Mouse (Mus musculus) kidney, adult 11 months (tissue): ENCODE results near the gene Hoxc10.

Experiments used
- DNase-seq: peaks from one replicate; pipeline ENCODE4 v3.0.0; 2022

The Hoxc10 gene

DNA sequence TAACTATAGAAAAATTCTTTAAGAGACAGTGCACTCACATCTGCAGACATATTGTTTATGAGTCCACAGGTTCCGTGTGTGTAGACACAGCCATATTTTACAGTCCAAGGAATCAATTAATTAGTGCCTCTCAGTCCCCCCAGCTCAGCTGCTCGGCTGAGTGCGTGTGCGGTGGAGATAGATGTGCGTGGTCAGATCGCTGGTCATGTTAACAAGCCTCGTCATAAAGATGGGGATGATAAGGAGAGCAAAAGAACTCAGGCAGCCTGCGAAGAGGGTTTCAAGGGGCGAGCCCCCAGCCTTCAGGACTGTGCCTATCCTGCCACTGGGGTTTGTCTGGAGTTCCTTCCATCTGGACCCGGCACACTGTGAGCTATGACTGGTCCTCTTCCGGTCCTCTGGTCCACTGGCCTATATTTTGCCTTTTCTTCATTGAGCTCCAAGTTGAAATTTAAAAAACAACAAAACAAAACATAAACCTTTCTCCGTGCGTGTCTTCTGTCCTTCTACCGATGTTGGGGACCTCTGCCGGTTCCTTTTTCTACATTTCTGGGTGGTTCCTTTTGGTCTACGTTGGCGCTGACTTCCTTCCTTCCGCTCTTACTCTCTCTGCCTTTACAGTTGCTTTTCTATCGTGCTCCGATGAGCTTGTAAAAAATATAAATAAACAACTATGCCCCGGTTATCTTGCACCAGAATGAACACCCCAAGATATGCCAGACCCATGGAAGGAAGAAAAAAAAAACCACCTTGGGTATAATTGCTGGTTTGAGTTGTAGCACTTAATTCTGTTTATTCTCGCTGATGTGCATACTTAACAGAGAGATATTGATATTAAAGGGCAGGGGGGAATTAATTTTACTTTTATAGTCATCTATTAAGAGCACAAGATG, 21.2 kb upstream of the Hoxc10 start:
- no peak for DNase-seq

- no peak for DNase-seq
These were observed 19.3 kb upstream of the Hoxc10 start for GRCm38 (mm10) chr15:102947276-102947675.

DNA sequence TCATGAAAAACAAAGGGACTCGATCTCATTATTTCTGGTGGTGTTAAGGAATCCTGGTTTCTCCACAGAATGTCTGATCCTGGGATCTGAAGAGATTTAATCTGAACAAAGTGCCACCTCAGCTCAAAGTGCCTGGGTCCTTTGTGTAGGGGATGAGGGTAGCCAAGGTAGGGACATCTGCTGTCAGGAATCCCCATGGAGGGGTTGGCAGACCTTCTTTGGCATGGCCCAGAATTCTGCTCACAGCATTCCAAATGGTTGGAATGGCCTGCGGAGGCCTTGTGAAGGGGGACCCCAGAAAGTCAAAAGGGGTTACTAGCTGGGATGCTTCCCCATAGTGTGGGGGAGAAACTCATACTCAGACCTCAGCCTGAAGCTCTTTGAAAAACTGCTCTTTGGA, 17.8 kb upstream of the Hoxc10 start:
- DNase-seq: no peak

- DNase-seq: no peak
These were observed 16.9 kb upstream of the Hoxc10 start for GRCm38 (mm10) chr15:102949696-102950095.

- DNase-seq: no peak
These were observed 15.7 kb upstream of the Hoxc10 start for GRCm38 (mm10) chr15:102950877-102951276.

DNA sequence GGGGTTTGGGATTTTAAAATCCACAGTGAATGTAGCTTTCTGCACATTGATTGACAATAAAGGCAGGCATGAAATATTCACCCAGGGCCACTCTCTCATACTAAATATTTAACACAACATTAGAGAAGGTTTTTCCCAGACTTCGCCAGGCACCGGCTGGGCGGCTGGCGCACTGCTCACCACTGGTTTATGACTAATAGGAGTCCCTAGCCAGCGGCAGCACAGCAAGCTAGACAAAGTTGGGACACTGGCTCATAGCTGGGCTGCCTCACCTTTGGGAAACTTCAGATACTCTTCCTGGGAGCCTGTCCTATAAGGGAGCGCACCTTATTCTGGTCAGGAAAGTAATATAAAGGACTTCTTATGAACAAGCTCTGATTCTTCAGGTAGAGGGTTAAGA, 13.0 kb upstream of the Hoxc10 start:
- DNase-seq: no peak

- DNase-seq: no peak
These were observed 12.2 kb upstream of the Hoxc10 start, which contains the start of gene Hoxc11 for GRCm38 (mm10) chr15:102954192-102955006. Hoxc11 (plus strand) TSS chr15:102954427.

GRCm38 (mm10) chr15:102955007-102955382, 11.6 kb upstream of the Hoxc10 start:
- no peak for DNase-seq

DNA sequence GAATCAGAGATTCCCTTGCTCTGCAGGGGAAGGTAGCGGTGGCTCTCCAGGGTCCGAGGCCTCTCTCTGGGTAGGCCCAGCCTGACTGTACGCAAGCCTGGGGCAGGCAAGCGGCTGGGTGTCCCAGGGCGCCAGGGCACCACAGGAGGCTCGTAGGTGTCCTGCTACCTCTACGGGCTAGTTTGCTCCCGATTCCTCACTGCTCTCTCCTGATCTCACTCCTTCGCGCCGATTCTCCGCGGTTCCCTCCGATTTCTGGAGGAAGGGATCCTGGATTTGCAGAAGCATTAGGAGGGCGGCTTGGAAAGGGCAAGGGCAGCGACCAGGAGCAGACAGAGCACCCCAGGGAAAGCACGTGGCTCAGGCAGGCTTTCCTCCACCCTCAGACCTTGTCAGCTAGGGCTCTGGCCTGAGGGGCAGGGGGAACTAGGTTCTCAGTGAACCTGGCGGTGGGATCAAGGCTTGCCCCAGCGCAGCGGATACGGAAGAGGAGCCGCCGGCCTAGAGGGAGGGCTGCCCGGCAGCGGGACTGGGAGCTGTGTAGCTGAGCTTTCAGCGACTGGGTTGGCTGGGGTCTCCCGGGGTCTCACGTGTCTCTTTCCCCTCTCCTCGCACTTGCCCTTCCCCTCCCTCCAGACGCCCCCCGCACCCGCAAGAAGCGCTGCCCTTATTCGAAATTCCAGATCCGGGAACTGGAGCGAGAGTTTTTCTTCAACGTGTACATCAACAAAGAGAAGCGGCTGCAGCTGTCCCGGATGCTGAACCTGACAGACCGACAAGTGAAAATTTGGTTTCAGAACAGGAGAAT, 10.6 kb upstream of the Hoxc10 start:
- DNase-seq: no peak

GRCm38 (mm10) chr15:102956906-102957305, 9.7 kb upstream of the Hoxc10 start:
- DNase-seq: no peak

GRCm38 (mm10) chr15:102959663-102960191, 6.9 kb upstream of the Hoxc10 start:
- DNase-seq: no peak

GRCm38 (mm10) chr15:102961728-102962127, 4.9 kb upstream of the Hoxc10 start:
- no peak for DNase-seq

DNA sequence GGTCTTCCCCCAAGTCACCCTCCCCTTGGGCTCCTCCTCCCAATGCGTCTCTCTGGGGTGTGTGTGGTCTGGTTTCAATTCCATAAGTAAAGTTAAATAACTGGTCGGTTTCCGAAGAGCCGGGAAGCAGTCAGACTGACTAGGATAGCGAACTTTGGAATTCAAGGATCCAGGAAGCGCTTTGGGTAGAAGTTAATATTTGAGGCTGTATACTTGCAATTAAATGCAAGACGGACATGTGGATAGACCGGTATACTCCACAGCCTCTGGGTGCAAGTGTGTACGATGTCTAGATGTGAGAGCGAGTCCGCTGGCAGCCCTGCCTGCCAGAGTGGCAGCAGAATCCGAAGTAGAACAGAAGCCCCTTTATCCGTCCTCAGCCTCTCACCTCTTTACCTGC, 4.1 kb upstream of the Hoxc10 start:
- no peak for DNase-seq

DNA sequence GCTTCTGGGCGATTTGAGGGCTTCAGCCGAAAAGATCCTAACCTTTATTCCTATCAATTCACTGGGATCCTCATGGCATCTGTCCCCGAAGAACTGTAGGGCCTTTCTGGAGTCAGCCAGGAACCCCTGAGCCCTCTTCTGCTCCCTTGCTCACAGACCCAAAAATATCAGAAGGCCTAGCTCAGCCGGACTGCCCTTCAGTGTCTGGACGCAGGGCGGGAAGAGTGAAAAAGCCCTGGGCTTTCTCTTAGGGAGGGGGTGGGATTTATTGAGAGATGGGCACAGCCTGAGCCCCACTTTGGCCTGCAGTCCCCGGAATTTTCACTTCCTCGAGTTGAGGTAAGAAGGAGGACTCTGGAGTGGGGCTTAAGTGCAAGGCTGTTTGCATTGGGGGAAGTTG, 3.3 kb upstream of the Hoxc10 start:
- no peak for DNase-seq

DNA sequence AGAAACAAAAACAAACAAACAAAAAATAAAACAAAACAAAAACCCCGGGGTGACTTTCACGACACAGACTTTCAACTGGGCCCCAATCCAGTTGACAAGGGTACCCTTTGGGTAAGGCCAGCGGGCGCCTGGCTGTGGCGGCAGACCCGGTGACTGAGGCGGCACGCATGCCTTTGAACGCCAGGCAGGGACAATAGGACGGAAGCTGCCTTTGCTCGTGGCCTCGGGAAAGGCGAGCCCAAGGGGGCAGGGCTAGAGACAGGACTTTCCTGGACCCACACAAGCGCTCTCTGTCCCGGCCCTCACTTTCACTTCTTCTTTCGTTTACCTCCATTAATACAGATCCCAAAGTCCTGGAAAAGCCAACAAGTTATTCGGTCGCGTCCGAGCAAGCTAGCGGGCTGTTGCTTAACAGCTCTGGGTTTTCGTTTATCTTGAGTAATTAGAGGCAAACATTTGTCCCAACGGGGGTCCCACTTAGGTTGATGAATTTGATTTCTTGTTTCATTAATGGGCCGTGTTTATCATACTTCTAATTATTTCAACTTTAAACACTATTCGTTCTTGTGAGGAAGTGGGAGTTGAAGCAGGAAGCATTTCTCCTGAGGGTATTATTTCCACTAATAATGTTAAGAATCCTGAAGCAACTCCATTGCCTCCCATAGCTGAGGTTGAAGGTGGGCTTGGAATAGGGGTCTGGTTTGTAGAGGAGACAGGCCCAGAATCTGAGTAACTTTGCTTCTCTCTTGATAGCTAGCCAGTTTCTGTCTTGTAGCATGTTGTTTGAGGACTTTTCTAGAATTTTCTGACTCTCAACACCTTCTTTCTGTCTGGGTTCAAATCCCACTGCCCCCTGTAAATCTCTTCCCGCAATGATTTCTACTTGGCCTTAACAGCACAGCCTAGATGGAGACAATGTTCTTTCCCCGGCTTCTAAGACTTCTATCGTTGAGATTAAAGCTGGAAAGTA, 2.6 kb upstream of the Hoxc10 start:
- DNase-seq: no peak

DNA sequence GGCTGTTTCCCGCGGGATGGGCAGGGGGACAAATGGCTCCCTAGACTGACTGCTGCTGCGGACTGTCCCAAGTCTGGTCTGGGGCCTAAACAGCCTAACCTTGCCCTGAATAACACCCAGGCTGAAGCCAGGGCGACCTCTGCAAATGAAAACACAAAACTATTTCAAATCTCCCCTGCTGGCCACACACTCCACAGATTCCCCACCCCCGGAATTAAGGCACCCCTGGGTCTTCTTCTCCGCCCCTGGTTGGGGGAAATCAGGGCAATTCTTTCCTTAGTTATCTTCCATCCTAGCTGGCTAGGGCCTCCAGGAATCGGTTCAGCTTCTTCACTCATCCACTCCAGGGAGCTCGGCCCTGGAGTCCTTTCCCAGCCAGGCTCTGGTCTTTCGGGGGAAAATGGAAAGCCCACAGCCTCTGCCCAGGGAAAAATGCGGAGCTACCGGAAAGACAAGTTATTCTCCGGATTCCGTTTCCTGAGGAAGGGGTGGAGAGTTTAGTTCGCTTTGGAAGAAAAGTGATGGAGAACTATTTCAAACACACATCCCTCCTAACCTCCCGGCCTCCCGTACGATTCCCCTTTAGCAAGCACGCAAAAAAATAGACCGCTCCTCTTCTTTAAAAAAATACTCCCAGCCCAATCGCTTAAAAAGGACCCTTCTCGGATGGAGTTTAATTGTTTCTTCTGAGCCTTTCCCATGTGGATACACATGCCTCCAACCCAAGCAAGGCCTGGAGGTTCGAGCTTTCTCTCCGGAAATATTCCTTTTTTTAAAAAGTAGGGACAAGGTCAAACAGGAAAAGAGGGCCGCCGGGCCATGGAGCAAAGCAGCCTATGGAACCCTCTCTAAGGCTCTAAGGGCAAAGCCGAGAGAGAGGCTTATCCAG, 1.3 kb upstream of the Hoxc10 start:
- no peak for DNase-seq

DNA sequence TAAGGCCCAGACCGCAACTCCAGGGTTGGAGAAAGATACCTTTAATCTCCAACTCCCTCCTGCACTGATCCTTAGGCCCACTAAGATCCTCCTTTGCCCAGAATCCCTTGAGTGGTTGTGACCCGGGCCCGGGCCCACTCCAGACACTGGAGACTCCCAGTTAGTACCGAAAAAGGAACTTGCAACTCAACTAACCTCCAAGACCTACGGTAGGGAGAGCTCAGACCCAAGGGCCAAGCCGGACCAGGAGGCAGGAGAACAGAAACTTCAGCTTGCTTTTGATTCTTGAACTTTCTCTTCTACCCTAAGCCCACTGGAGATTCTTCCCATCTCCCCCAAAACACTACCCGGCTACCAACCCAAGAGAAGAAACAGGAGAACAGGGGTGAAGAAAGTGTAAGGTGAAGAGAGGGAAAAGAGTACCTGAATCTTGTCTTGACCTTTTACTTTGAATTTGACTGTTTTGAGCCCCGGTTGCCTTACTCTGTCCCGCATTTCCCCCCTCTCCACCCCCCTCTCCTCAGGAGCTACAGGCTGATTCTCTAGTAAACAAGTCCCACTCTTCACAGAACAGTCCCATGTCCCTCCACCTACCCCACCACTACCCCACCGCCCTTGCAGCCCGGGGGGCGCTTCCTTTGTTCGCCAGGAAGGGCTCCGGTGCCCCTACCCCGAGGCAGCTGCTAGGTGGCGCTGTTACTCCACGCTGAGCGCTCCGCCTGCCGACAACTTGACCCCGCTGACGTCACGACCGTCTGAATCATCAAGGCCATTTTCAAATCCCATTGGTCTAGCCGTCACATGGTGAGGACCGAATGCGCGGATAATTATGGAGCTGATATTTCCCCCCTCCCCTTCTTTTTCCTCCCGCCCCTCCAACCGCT, 462 bp upstream of the Hoxc10 start:
- peak; percentile 93 for DNase-seq

- DNase-seq: no peak
These were observed 615 bp downstream of the Hoxc10 start, which contains the start of gene Hoxc5 for GRCm38 (mm10) chr15:102967312-102967510. Hoxc5 (plus strand) TSS chr15:102967443.

- DNase-seq: no peak
These were observed 1.2 kb downstream of the Hoxc10 start for GRCm38 (mm10) chr15:102967511-102968397.
